Mouse (Mus musculus) CH12.LX (cell line): ENCODE data around the gene Ssx2ip. TPM values are rescaled to one million over a fixed set of nuclear protein-coding genes. Genes with fewer than 3 reads are reported as not detected.

Experiments used
- DNase-seq: peaks from one replicate; pipeline ENCODE4 v3.0.0-alpha.2; 2013; ENCODE audit errors: extremely low read depth
- H3K27ac ChIP-seq: 2 replicates; pipeline ENCODE4 v1.5.1; 2012; ENCODE audit warnings: low read depth, mild to moderate bottlenecking, control low read depth, moderate library complexity; ENCODE audit not compliant: insufficient read depth
- H3K27me3 ChIP-seq: replicated peaks from 2 replicates; pipeline ENCODE3; 2012; ENCODE audit warnings: inconsistent platforms
- H3K36me3 ChIP-seq, 2 experiments: replicated peaks in 1 of 2; 2 replicates each; pipeline versions ENCODE3 to v1.6.1; 2012; ENCODE audit warnings: inconsistent platforms in 1 of 2, low read length in 1 of 2, mild to moderate bottlenecking in 1 of 2, mixed read lengths in 1 of 2, moderate library complexity in 1 of 2; ENCODE audit not compliant: control insufficient read depth in 1 of 2, insufficient read depth in 1 of 2
- H3K4me1 ChIP-seq, 2 experiments: 2 replicates each; pipeline ENCODE4 v1.6.1; 2012; ENCODE audit warnings: inconsistent platforms in 1 of 2, moderate library complexity in 1 of 2; ENCODE audit not compliant: insufficient read depth in 2 of 2, control insufficient read depth in 1 of 2
- H3K4me2 ChIP-seq: 2 replicates; pipeline ENCODE4 v1.6.1; 2012; ENCODE audit warnings: low read depth, mild to moderate bottlenecking, control low read depth; ENCODE audit not compliant: poor library complexity, insufficient read depth, severe bottlenecking
- H3K4me3 ChIP-seq, 3 experiments: fragments of 150-350 bp in 1 of 3; sonication (generic) in 1 of 3; replicated peaks in 1 of 3; 2 replicates each; pipeline versions ENCODE3 to v1.5.1; 2011 to 2012; ENCODE audit warnings: low read depth in 2 of 3, low read length in 2 of 3, mild to moderate bottlenecking in 2 of 3, moderate library complexity in 2 of 3, control low read depth in 1 of 3, improper control_type of control experiment in 1 of 3, inconsistent platforms in 1 of 3, mixed read lengths in 1 of 3; ENCODE audit not compliant: poor library complexity in 1 of 3
- H3K79me2 ChIP-seq: replicated peaks from 2 replicates; pipeline ENCODE4 v1.6.1; 2012; ENCODE audit warnings: mild to moderate bottlenecking, moderate library complexity; ENCODE audit not compliant: control insufficient read depth, poor library complexity, insufficient read depth, severe bottlenecking; ENCODE audit errors: extremely low read depth
- H3K9ac ChIP-seq: 2 replicates; pipeline ENCODE4 v1.6.1; 2012; ENCODE audit warnings: low read depth, mild to moderate bottlenecking, control low read depth, moderate library complexity; ENCODE audit not compliant: insufficient read depth
- H3K9me3 ChIP-seq: replicated peaks from 2 replicates; pipeline ENCODE3; 2012; ENCODE audit warnings: low read length, inconsistent platforms, mixed read lengths
- CTCF ChIP-seq, 2 experiments: IDR thresholded peaks in 1 of 2; conservative IDR thresholded peaks in 1 of 2; 2 replicates each; pipeline ENCODE4 v1.5.1; 2011 to 2012; ENCODE audit warnings: low read depth in 2 of 2, low read length in 2 of 2, improper control_type of control experiment in 1 of 2, inconsistent platforms in 1 of 2, mild to moderate bottlenecking in 1 of 2, moderate library complexity in 1 of 2
- ELF1 ChIP-seq: IDR thresholded peaks from 2 replicates; pipeline ENCODE4 v1.6.1; 2014; ENCODE audit warnings: low read depth, mild to moderate bottlenecking, inconsistent platforms, low read length, improper control_type of control experiment
- EP300 ChIP-seq: IDR thresholded peaks from 2 replicates; pipeline ENCODE4 v1.6.1; 2011; ENCODE audit warnings: low read length, improper control_type of control experiment
- ETS1 ChIP-seq: conservative IDR thresholded peaks from 2 replicates; pipeline ENCODE4 v1.6.1; 2012; ENCODE audit warnings: low read depth, mild to moderate bottlenecking, inconsistent platforms, low read length, improper control_type of control experiment, moderate library complexity
- JUND ChIP-seq: conservative IDR thresholded peaks from 2 replicates; pipeline ENCODE4 v1.6.1; 2011; ENCODE audit warnings: low read depth, low read length, improper control_type of control experiment
- KAT2A ChIP-seq: IDR thresholded peaks from 2 replicates; pipeline ENCODE4 v1.6.1; 2012; ENCODE audit warnings: low read length, improper control_type of control experiment, inconsistent platforms; ENCODE audit not compliant: insufficient replicate concordance
- MAFK ChIP-seq: IDR thresholded peaks from 2 replicates; pipeline ENCODE4 v1.6.1; 2011; ENCODE audit warnings: low read length, improper control_type of control experiment; ENCODE audit not compliant: insufficient replicate concordance
- POLR2AphosphoS2 ChIP-seq: IDR thresholded peaks from 2 replicates; pipeline ENCODE4 v1.6.1; 2011; ENCODE audit warnings: low read depth, low read length, improper control_type of control experiment
- RAD21 ChIP-seq: IDR thresholded peaks from 2 replicates; pipeline ENCODE4 v1.6.1; 2011; ENCODE audit warnings: low read depth, mild to moderate bottlenecking, low read length, improper control_type of control experiment, moderate library complexity
- RCOR1 ChIP-seq: conservative IDR thresholded peaks from 2 replicates; pipeline ENCODE4 v1.6.1; 2012; ENCODE audit warnings: low read depth, mild to moderate bottlenecking, inconsistent platforms, low read length, improper control_type of control experiment
- SMC3 ChIP-seq: IDR thresholded peaks from 2 replicates; pipeline ENCODE4 v1.6.1; 2011; ENCODE audit warnings: low read depth, low read length, improper control_type of control experiment
- TBP ChIP-seq: conservative IDR thresholded peaks from 2 replicates; pipeline ENCODE4 v1.6.1; 2011; ENCODE audit warnings: low read depth, low read length, improper control_type of control experiment
- TCF12 ChIP-seq: IDR thresholded peaks from 2 replicates; pipeline ENCODE4 v1.6.1; 2014; ENCODE audit warnings: low read depth, mild to moderate bottlenecking, inconsistent platforms, low read length, improper control_type of control experiment
- UBTF ChIP-seq: IDR thresholded peaks from 2 replicates; pipeline ENCODE4 v1.6.1; 2012; ENCODE audit warnings: low read depth, mild to moderate bottlenecking, inconsistent platforms, low read length, improper control_type of control experiment, moderate library complexity
- ZNF384 ChIP-seq: IDR thresholded peaks from 2 replicates; pipeline ENCODE4 v1.6.1; 2012; ENCODE audit warnings: low read depth, low read length, improper control_type of control experiment, inconsistent platforms
- dilution Hi-C: fragments of 300-500 bp; cut with MboI; formaldehyde crosslinking; loops from 2 replicates; pipeline ENCODE4 v1.14.3; 2020; ENCODE audit warnings: low sequenced_read_pairs; ENCODE audit not compliant: extremely low pct_unique_long_range_greater_than_20kb, extremely low pct_ligation_motif_present
- in situ Hi-C: fragments of 300-500 bp; cut with MboI; formaldehyde crosslinking; loops from 3 replicates; pipeline ENCODE4 v1.14.3; 2019; ENCODE audit warnings: low sequenced_read_pairs, low pct_ligation_motif_present, low pct_unique_long_range_greater_than_20kb, mixed read lengths
- polyA plus RNA-seq: library from polyadenylated mRNA; unstranded; fragments of >175 nt; gene quantifications from 2 replicates; pipeline ENCODE4 v1.2.1, GENCODE M21; 2012; ENCODE audit warnings: low read depth; ENCODE audit not compliant: insufficient read length
- total RNA-seq, 2 experiments: library from RNA; depleted of rRNA; stranded (reverse); fragments of 300-350 nt in 1 of 2; fragments of >200 nt in 1 of 2; gene quantifications; 2 replicates each; pipeline ENCODE4 v1.2.3; 2012 to 2014

The Ssx2ip gene
- total and polyA plus RNA-seq, 3 experiments = 28.0 to 32.6 (median 31.9) TPM

GRCm38 (mm10) chr3:146473741-146474140, 69.3 kb downstream of the Ssx2ip start:
- peaks cover 0 to 9% of the 10 kb centered on the region in 2 experiments; a peak in 2 of 4 replicates for H3K4me1 ChIP-seq
- TF ChIP-seq TBP = no peak
- no peak for TF ChIP-seq KAT2A
- no peak for TF ChIP-seq TCF12
- TF ChIP-seq JUND = no peak
- TF ChIP-seq ETS1 = no peak
- H3K79me2 ChIP-seq = no peaks in the 10 kb centered on the region
- H3K9me3 ChIP-seq = peaks cover 2% of the 10 kb centered on the region
- H3K27me3 ChIP-seq = no peaks in the 10 kb centered on the region
- no peak for DNase-seq
- H3K9ac ChIP-seq = no peak overlapping the region
- H3K36me3 ChIP-seq = no peaks in the 10 kb centered on the region
- dilution Hi-C loops = no loop called here
- no peak overlapping the region for H3K27ac ChIP-seq
- H3K4me3 ChIP-seq = no peak overlapping the region
- no peak overlapping the region for H3K4me2 ChIP-seq
- in situ Hi-C loops = no loop called here

DNA sequence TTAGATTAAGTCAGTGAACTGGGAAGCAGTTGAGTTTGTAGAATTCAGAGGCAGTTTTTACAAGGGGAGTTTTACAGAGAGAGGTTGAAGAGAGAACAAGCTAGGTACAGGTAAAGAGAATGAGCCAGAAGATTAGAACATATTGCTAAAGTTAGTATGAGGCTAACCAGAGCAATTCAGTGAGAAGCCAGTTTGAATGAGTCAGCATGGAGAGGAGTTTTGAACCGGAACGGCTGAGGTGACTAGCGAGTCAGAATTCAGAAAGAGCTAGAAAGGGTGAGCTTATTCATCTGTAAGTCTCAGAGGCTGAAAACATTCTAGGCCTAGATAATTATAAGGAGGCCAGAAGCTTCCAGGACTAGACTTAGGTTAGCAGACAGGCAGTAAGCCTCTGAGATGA, 70.0 kb downstream of the Ssx2ip start:
- Histone ChIP-seq H3K9ac (no peak overlapping the region), H3K79me2 (no peaks in the 10 kb centered on the region), H3K36me3 (no peaks in the 10 kb centered on the region), H3K9me3 (peaks cover 2% of the 10 kb centered on the region), H3K4me1 (peaks cover 0 to 9% of the 10 kb centered on the region in 2 experiments; a peak in 2 of 4 replicates), H3K27ac (no peak overlapping the region), H3K4me3 (no peak overlapping the region), H3K27me3 (no peaks in the 10 kb centered on the region), H3K4me2 (no peak overlapping the region)
- in situ Hi-C loops = no loop called here
- DNase-seq = peak; percentile 51
- dilution Hi-C loops = no loop called here
- TF ChIP-seq EP300 (peak; percentile 21; the same call in 1 of the 2 replicates), POLR2AphosphoS2 (no peak), JUND (peak; percentile 21; the same call in 1 of the 2 replicates), TCF12 (no peak), MAFK (peak; percentile 57; the same call in 1 of the 2 replicates), RAD21 (no peak), ZNF384 (no peak), CTCF (conservative IDR thresholded peaks at IDR 0.05 in 1 of 2, IDR thresholded peaks at IDR 0.05 in 1 of 2; ENCODE audit: low read depth in 2 of 2, low read length in 2 of 2) (no peak), UBTF (no peak)

DNA sequence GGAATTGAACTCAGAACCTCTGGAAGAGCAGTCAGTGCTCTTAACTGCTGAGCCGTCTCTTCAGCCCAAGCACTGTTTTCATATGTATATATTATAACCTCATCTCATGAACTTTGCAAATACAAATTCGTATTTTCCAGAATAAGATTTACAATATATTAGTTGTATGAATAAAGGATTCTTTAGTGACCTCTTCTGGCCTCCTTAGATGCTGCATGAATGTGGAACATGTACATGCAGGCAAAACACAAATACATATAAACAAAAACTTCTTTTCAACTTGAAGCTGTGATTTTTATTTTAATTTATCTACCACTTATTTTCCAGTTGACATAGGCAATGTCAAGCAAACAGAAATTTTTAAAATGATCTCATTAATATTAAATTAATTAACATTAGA, 77.6 kb downstream of the Ssx2ip start:
- no peaks in the 10 kb centered on the region for H3K79me2 ChIP-seq
- no peak for DNase-seq
- in situ Hi-C loops (no loop called here), dilution Hi-C loops (no loop called here)
- H3K27ac ChIP-seq = no peak overlapping the region
- H3K4me2 ChIP-seq = no peak overlapping the region
- no peak overlapping the region for H3K9ac ChIP-seq
- H3K4me3 ChIP-seq = no peak overlapping the region
- no peaks in the 10 kb centered on the region for H3K4me1 ChIP-seq
- no peaks in the 10 kb centered on the region for H3K27me3 ChIP-seq
- peaks cover 3% of the 10 kb centered on the region for H3K9me3 ChIP-seq
- H3K36me3 ChIP-seq = peaks cover 0 to 2% of the 10 kb centered on the region in 2 experiments
- TF ChIP-seq RAD21 (peak; percentile 50), ELF1 (no peak), POLR2AphosphoS2 (no peak), RCOR1 (no peak), SMC3 (peak; percentile 54), CTCF (conservative IDR thresholded peaks at IDR 0.05 in 1 of 2, IDR thresholded peaks at IDR 0.05 in 1 of 2; ENCODE audit: low read depth in 2 of 2, low read length in 2 of 2) (peak in 1 of 2 experiments; percentile 65; a peak in 2 of 4 replicates)
